Mouse (Mus musculus): ENCODE measurements around the gene Axl.

DNA sequence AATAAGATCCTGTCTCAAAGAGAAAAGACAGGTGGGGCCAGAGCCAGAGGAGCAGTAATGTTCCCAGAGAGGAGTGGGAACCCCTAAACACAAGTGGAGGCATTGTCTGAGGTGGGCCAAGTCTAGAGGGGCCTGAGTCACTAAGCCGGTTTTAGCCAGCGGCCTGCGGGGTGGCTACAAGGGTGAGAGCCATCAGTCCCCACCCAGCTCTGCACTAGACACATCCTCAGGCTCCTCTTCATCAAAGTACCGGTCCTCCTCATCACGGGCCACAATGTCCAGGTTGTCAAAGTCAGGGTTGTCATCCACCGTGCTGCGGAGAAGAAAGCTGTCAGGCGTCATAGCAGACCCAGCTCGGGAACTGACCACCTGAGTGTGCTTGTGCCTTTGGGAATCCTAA lies 75.7 kb downstream of the Axl start:
- no peak for TF ChIP-seq CTCF (IDR thresholded peaks at IDR 0.05; ENCODE audit: borderline replicate concordance, extremely low read depth, insufficient read depth, insufficient read length)
- TF ChIP-seq POLR2A (IDR thresholded peaks at IDR 0.05; ENCODE audit: borderline replicate concordance, extremely low read depth, insufficient read depth, insufficient read length, poor library complexity, severe bottlenecking) = no peak
